Mouse (Mus musculus) CH12.LX (cell line): ENCODE data around the gene Fxyd2.

Source experiments
- BHLHE40 ChIP-seq: IDR thresholded peaks from 2 replicates; pipeline ENCODE4 v1.6.1; 2011; ENCODE audit warnings: mild to moderate bottlenecking, low read depth, low read length, improper control_type of control experiment
- CHD1 ChIP-seq: IDR thresholded peaks from 2 replicates; pipeline ENCODE4 v1.6.1; 2012; ENCODE audit warnings: low read depth, low read length, improper control_type of control experiment, inconsistent platforms
- CHD2 ChIP-seq: IDR thresholded peaks from 2 replicates; pipeline ENCODE4 v1.6.1; 2011; ENCODE audit warnings: low read length, improper control_type of control experiment
- CTCF ChIP-seq, 2 experiments: IDR thresholded peaks in 1 of 2; conservative IDR thresholded peaks in 1 of 2; 2 replicates each; pipeline ENCODE4 v1.5.1; 2011 to 2012; ENCODE audit warnings: low read depth in 2 of 2, low read length in 2 of 2, improper control_type of control experiment in 1 of 2, inconsistent platforms in 1 of 2, mild to moderate bottlenecking in 1 of 2, moderate library complexity in 1 of 2
- EP300 ChIP-seq: IDR thresholded peaks from 2 replicates; pipeline ENCODE4 v1.6.1; 2011; ENCODE audit warnings: low read length, improper control_type of control experiment
- MAZ ChIP-seq: IDR thresholded peaks from 2 replicates; pipeline ENCODE4 v1.6.1; 2012; ENCODE audit warnings: low read depth, mild to moderate bottlenecking, inconsistent platforms, low read length, improper control_type of control experiment, moderate library complexity
- MEF2A ChIP-seq: IDR thresholded peaks from 2 replicates; pipeline ENCODE4 v1.6.1; 2014; ENCODE audit warnings: low read depth, mild to moderate bottlenecking, inconsistent platforms, low read length, improper control_type of control experiment, borderline replicate concordance
- POLR2A ChIP-seq: IDR thresholded peaks from 2 replicates; pipeline ENCODE4 v1.6.1; 2011; ENCODE audit warnings: low read depth, mild to moderate bottlenecking, improper control_type of control experiment, low read length
- POLR2AphosphoS2 ChIP-seq: IDR thresholded peaks from 2 replicates; pipeline ENCODE4 v1.6.1; 2011; ENCODE audit warnings: low read depth, low read length, improper control_type of control experiment
- TBP ChIP-seq: conservative IDR thresholded peaks from 2 replicates; pipeline ENCODE4 v1.6.1; 2011; ENCODE audit warnings: low read depth, low read length, improper control_type of control experiment
- USF2 ChIP-seq: conservative IDR thresholded peaks from 2 replicates; pipeline ENCODE4 v1.6.1; 2011; ENCODE audit warnings: low read depth, low read length, improper control_type of control experiment

DNA sequence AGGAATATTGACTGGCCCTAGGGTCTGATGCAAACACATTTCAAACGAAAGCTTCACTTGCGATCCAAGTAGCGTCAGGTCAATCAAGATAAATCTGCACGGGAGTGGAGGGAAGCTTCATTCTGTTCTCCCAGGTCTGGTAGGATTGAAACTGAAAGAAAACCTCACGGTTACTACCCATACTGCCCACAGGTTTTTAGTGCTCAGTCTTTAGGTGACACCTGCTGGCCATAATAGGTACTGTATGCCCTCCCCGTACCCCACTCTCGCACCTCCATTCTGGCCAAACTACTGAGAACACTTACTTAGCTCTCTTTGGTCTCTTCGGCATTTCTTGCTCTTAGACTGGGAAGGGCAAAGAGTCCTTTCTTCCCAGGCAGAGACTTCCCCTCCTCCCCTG lies 17.8 kb downstream of the Fxyd2 start:
- TF ChIP-seq MEF2A: no peak
- peak; percentile 42; the same call in 1 of the 2 replicates for TF ChIP-seq POLR2A
- TF ChIP-seq BHLHE40: peak; percentile 61
- peak; percentile 42; the same call in 1 of the 2 replicates for TF ChIP-seq EP300
- no peak for TF ChIP-seq CHD1
- no peak for TF ChIP-seq MAZ
- peak; percentile 88 for TF ChIP-seq TBP
- peak; percentile 86 to 97 for TF ChIP-seq CTCF (conservative IDR thresholded peaks at IDR 0.05 in 1 of 2, IDR thresholded peaks at IDR 0.05 in 1 of 2; ENCODE audit: low read depth in 2 of 2, low read length in 2 of 2)
- TF ChIP-seq CHD2: no peak
- no peak for TF ChIP-seq POLR2AphosphoS2
- no peak for TF ChIP-seq USF2
